Mouse (Mus musculus) liver, embryonic 14.5 days (tissue): ENCODE measurements around the gene Ttc39a. TPM values are rescaled to one million over a fixed set of nuclear protein-coding genes. Genes with fewer than 3 reads are reported as not detected.

Experiments used
- ATAC-seq: fragments of 200-750 bp; cut with Nextera tagmentation; 2 replicates; pipeline ENCODE4 v1.8.0; 2017; ENCODE audit warnings: moderate number of reproducible peaks, mild to moderate bottlenecking, moderate library complexity; ENCODE audit not compliant: insufficient read depth
- DNase-seq, 3 experiments: peaks; one replicate each; pipeline ENCODE4 v3.0.0-alpha.2; 2012 to 2013; ENCODE audit warnings: low read depth in 3 of 3, low spot score in 3 of 3
- H3K27ac ChIP-seq: fragments of 300-500 bp; sonication (generic); 2 replicates; pipeline ENCODE4 v1.5.1; 2014; ENCODE audit warnings: moderate library complexity, mild to moderate bottlenecking, control low read depth, inconsistent platforms
- H3K27me3 ChIP-seq: fragments of 300-500 bp; sonication (generic); 2 replicates; pipeline ENCODE4 v1.6.1; 2014; ENCODE audit warnings: mild to moderate bottlenecking, low read length, moderate library complexity; ENCODE audit not compliant: control insufficient read depth, insufficient read depth
- H3K36me3 ChIP-seq: fragments of 300-500 bp; sonication (generic); replicated peaks from 2 replicates; pipeline ENCODE4 v1.6.1; 2014; ENCODE audit warnings: low read depth; ENCODE audit not compliant: control insufficient read depth, insufficient read depth
- H3K4me1 ChIP-seq, 2 experiments: fragments of 200-500 bp in 1 of 2; fragments of 300-500 bp in 1 of 2; sonication (generic) in 1 of 2; replicated peaks; 2 replicates each; pipeline ENCODE4 v1.6.1; 2012 to 2014; ENCODE audit warnings: antibody characterized with exemption in 1 of 2, inconsistent platforms in 1 of 2, low read length in 1 of 2; ENCODE audit not compliant: control insufficient read depth in 2 of 2, insufficient read depth in 2 of 2
- H3K4me2 ChIP-seq: fragments of 300-500 bp; sonication (generic); 2 replicates; pipeline ENCODE4 v1.6.1; 2014; ENCODE audit warnings: low read depth, mild to moderate bottlenecking, control low read depth, moderate library complexity
- H3K4me3 ChIP-seq, 2 experiments: fragments of 200-500 bp in 1 of 2; fragments of 300-500 bp in 1 of 2; sonication (generic) in 1 of 2; 2 replicates each; pipeline ENCODE4 v1.5.1; 2012 to 2014; ENCODE audit warnings: low read depth in 2 of 2, low read length in 2 of 2, mild to moderate bottlenecking in 2 of 2, control low read depth in 1 of 2, inconsistent platforms in 1 of 2, moderate library complexity in 1 of 2; ENCODE audit not compliant: insufficient read depth in 1 of 2
- H3K9ac ChIP-seq: fragments of 300-500 bp; sonication (generic); replicated peaks from 2 replicates; pipeline ENCODE4 v1.6.1; 2014; ENCODE audit warnings: mild to moderate bottlenecking, control low read depth, moderate library complexity
- H3K9me3 ChIP-seq: fragments of 300-500 bp; sonication (generic); 2 replicates; pipeline ENCODE4 v1.6.1; 2016; ENCODE audit warnings: low read length, mixed read lengths; ENCODE audit not compliant: control insufficient read depth
- CTCF ChIP-seq: IDR thresholded peaks from 2 replicates; pipeline ENCODE4 v1.5.1; 2016; ENCODE audit warnings: antibody characterized with exemption, low read depth, control low read depth
- EP300 ChIP-seq: IDR thresholded peaks from 2 replicates; pipeline ENCODE4 v1.6.1; 2016; ENCODE audit warnings: antibody characterized with exemption, low read depth
- WGBS: fragments of 180-500 bp; shearing (Covaris S2); extraction: QIAGEN DNeasy Blood & Tissue Kit; methylation state at CpG from one replicate; pipeline ENCODE4 v1.1.7; 2014; ENCODE audit not compliant: insufficient replicate concordance; 5-methylcytosine and 5-hydroxymethylcytosine counted together
- polyA plus RNA-seq, 2 experiments: library from polyadenylated mRNA; depleted of rRNA in 1 of 2; stranded (reverse) in 1 of 2; unstranded in 1 of 2; fragments of >200 nt; fragmentation: Nextera tagmentation in 1 of 2; extraction: Ambion mirVana in 1 of 2; gene quantifications; 2 replicates each; pipeline versions ENCODE4 v1.2.1 to v1.2.3; 2012 to 2014

The Ttc39a gene
- polyA plus RNA-seq, 2 experiments: 11.7 to 13.6 TPM

DNA sequence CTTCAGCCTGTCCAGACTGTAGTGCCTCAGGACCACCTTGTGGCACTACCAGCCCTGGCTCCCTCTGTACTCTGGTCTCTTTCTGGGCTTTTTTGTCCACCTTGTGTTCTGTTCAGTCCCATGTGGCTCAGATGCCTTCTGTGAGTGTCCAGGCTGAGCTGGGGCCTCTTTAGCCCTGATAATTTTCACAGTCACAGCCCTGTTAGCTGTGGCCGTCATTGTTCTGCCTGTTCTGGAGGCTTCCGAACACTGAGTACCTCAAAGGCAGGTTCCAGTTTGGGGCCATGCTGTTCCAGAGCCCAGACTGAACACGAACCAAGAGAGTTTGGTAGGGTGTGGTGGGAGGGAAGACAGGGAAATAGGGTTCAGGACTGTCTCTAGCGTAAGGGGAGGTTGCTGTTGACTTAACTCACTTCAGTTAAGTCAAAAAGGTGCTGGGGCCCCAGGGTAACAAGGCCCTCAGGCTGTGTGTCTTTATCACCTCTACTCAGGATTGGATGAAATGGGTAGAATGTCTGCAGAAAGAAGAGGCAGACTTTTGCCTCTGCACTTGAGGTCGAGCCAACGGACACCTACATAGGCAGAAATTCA is 5.0 kb downstream of the Ttc39a start:
- Histone ChIP-seq H3K9me3 (no peaks in the 10 kb centered on the region), H3K27me3 (no peaks in the 10 kb centered on the region), H3K4me2 (peak overlapping the region; percentile 97), H3K27ac (peak overlapping the region; percentile 97), H3K4me1 (peaks cover 66% of the 10 kb centered on the region in 2 experiments), H3K36me3 (no peaks in the 10 kb centered on the region; the same call in 1 of the 2 replicates), H3K9ac (peak overlapping the region; percentile 92), H3K4me3 (peak overlapping the region; percentile 48 to 53)
- peak; percentile 55 to 65 (median 62) for DNase-seq
- TF ChIP-seq CTCF: no peak
- TF ChIP-seq EP300: 0 out of 2 replicates have a peak, but pooled peaks have one; percentile 34
- peak; percentile 66 for ATAC-seq
- WGBS: 16% methylated on average over 6 of the region's 6 CpGs

DNA sequence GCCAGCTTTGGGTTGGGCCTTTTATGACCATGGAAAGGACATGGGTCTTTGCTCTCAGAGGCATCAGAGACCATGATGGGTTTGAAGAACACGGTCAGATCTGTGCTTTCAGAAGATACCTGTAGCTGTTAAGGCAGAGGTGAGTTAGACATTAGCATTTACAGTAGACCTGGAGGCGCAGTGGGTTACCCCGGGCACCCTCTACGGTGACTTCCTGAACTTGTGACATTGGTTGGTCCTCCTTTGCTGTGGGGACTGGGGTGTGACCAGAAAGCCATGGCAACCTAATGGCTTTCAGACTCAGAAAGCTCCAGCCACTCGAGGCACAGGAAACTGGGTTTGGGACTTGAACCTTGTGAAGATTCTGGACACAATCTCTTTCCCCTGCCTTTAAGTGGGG is 5.8 kb downstream of the Ttc39a start:
- TF ChIP-seq EP300: no peak
- no peak for TF ChIP-seq CTCF
- Histone ChIP-seq H3K9ac (peak overlapping the region; percentile 92), H3K36me3 (no peaks in the 10 kb centered on the region; the same call in 1 of the 2 replicates), H3K27ac (peak overlapping the region; percentile 97), H3K27me3 (no peaks in the 10 kb centered on the region), H3K4me2 (peak overlapping the region; percentile 97), H3K4me3 (peak overlapping the region; percentile 48 to 53; a peak in 3 of 4 replicates), H3K9me3 (no peaks in the 10 kb centered on the region), H3K4me1 (peaks cover 66% of the 10 kb centered on the region in 2 experiments)
- DNase-seq (no peak), ATAC-seq (no peak)
- WGBS: 80% methylated on average over 5 of the region's 5 CpGs

DNA sequence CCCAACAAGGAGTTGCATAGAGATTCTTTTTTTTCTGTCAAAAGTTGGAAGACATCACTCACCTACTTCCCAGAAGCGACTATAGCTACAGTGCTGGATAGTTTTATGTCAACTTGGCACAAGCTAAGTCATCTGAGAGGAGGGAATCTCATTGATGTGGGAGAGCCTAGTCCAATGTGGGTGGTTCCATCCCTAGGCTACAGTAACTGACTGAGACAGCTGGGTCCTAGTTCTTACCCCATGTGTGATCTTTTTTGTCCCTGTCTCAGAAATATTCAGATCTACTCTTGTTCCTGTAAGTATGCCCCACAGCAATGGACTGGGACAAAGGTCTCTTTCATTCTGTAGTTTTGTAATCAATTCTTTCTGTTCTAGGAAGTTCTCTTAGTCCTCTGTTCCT is 11.6 kb downstream of the Ttc39a start:
- Histone ChIP-seq H3K4me1 (peaks cover 12 to 17% of the 10 kb centered on the region in 2 experiments), H3K4me3 (no peak overlapping the region), H3K9me3 (no peaks in the 10 kb centered on the region), H3K4me2 (no peak overlapping the region), H3K36me3 (no peaks in the 10 kb centered on the region), H3K27me3 (no peaks in the 10 kb centered on the region), H3K27ac (no peak overlapping the region), H3K9ac (no peak overlapping the region)
- no peak for TF ChIP-seq EP300
- no peak for TF ChIP-seq CTCF
- 84% methylated on average over 1 of the region's 1 CpGs for WGBS
- ATAC-seq: no peak
- DNase-seq: no peak

DNA sequence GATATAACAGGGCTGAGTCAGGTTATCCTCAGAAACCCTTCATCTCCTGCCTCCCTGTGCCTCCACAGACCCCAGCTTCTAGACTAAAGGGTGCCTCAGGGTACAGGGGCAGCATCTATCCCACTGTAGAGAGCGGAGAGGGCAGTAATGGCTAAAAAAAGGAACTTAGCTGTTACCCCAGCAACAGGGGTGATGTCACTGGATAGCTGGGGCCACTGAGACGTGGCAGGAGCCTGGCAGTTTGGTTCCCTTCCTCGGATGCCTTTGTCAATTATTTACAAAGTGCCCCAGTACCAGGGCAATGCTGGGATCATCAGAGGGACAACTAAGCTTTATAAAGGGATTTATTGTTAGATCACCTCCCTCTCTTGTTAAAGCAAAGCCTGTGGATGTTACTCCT is 12.6 kb downstream of the Ttc39a start:
- Histone ChIP-seq H3K9me3 (no peaks in the 10 kb centered on the region), H3K4me2 (no peak overlapping the region), H3K27me3 (no peaks in the 10 kb centered on the region), H3K9ac (no peak overlapping the region), H3K4me1 (peaks cover 9 to 14% of the 10 kb centered on the region in 2 experiments), H3K27ac (no peak overlapping the region), H3K36me3 (no peaks in the 10 kb centered on the region), H3K4me3 (no peak overlapping the region)
- no peak for DNase-seq
- no peak for TF ChIP-seq EP300
- no peak for TF ChIP-seq CTCF
- no peak for ATAC-seq
- WGBS: 19% methylated on average over 3 of the region's 3 CpGs

DNA sequence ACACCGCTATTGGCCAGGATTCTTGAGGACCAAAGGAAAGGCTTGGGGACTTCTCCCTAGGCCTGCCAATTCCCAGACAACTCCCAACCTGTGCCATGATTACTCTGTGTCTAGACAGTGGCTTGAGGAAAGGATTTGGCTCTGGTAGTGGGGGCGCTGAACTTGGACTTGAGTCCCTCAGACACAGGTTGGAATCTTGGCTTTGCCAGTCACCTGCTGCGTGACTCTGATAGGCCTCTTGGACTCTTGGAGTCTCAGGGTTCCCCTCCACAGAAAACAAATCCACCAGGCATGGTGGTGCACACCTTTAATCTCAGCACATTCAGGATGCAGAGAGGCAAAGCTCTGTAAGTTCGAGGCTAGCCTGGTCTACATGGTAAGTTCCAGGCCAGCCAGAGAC is 13.1 kb downstream of the Ttc39a start:
- 72% methylated on average over 4 of the region's 4 CpGs for WGBS
- Histone ChIP-seq H3K36me3 (no peaks in the 10 kb centered on the region), H3K27ac (no peak overlapping the region), H3K4me2 (no peak overlapping the region), H3K4me1 (peaks cover 4 to 9% of the 10 kb centered on the region in 2 experiments), H3K9me3 (no peaks in the 10 kb centered on the region), H3K9ac (no peak overlapping the region), H3K27me3 (no peaks in the 10 kb centered on the region), H3K4me3 (no peak overlapping the region)
- no peak for TF ChIP-seq CTCF
- no peak for TF ChIP-seq EP300
- DNase-seq (no peak), ATAC-seq (no peak)
